Mouse (Mus musculus) heart, postnatal 0 days (tissue): ENCODE measurements around the gene 1700125H20Rik.

Experiments
- CTCF ChIP-seq: IDR thresholded peaks from 2 replicates; pipeline ENCODE4 v1.5.1; 2016; ENCODE audit warnings: antibody characterized with exemption, control low read depth, low read depth
- EP300 ChIP-seq: IDR thresholded peaks from 2 replicates; pipeline ENCODE4 v1.6.1; 2016; ENCODE audit warnings: antibody characterized with exemption, low read depth

GRCm38 (mm10) chr11:85178413-85178812 is 8.2 kb downstream of the 1700125H20Rik start:
- no peak for TF ChIP-seq EP300
- TF ChIP-seq CTCF = no peak
